ENCODE assay signal across 9 mouse cellular contexts in the genomic region with DNA sequence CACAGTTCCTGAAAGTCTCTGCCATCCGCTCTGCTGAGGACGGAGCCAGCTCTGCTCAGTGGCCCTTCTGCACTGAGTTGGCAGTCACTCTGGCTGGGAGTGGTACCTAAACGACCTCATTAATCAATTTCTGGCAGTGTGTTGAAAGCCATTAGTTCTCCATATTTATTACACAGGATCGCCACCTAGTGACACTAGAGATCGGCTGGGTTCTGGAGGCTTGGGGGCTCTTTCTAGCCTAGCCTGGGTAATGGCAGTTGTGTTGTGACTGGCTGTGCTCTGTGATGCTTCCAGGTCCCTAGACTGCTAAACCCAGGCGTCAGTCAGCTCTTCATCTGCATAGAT. TPM values are rescaled to one million over a fixed set of nuclear protein-coding genes. Genes with fewer than 3 reads are reported as not detected.
DNase-seq lines count a peak whose midpoint lies in the region; ATAC-seq lines count a peak whose summit lies in the region.
"Had no signal": no experiment of that assay in that cellular context is flagged by ENCODE, and none has a peak within 500 bp of the region (broad histone marks: within the 10 kb centered on the region; RNA-seq: fewer than 3 reads in every experiment).

No protein-coding gene starts in this region.

- H3K4me3 ChIP-seq in forebrain, embryonic 11.5 days (ENCODE audit: low read depth, low read length) = no peak overlapping the region
- no peak overlapping the region for H3K4me3 ChIP-seq in hindbrain, embryonic 16.5 days (ENCODE audit: low read length)
- H3K4me3 ChIP-seq: embryonic facial prominence, embryonic 13.5 days had no signal

- no peaks in the 10 kb centered on the region for H3K4me1 ChIP-seq in forebrain, embryonic 11.5 days (replicated peaks; ENCODE audit: control insufficient read depth, insufficient read depth, low read length)
- H3K4me1 ChIP-seq in hindbrain, embryonic 16.5 days (ENCODE audit: control insufficient read depth, insufficient read depth, low read depth, low read length) = no peaks in the 10 kb centered on the region

- 34% methylated on average over 6 of the region's 6 CpGs for WGBS in forebrain, embryonic 11.5 days
- 15% methylated on average over 6 of the region's 6 CpGs for WGBS in hindbrain, embryonic 16.5 days

- ATAC-seq in forebrain, embryonic 11.5 days (replicated peaks; ENCODE audit: low FRiP score) = no peak
- peak; percentile 94 for ATAC-seq in hindbrain, embryonic 16.5 days

- H3K27me3 ChIP-seq in forebrain, embryonic 11.5 days (ENCODE audit: control insufficient read depth, insufficient read depth, low read length) = no peaks in the 10 kb centered on the region
- H3K27me3 ChIP-seq in hindbrain, embryonic 16.5 days (replicated peaks; ENCODE audit: control insufficient read depth, insufficient read depth, low read length) = no peaks in the 10 kb centered on the region
- H3K27me3 ChIP-seq: embryonic facial prominence, embryonic 13.5 days had no signal

- no peak overlapping the region for H3K27ac ChIP-seq in forebrain, embryonic 11.5 days (ENCODE audit: low read depth, low read length)
- no peak overlapping the region for H3K27ac ChIP-seq in hindbrain, embryonic 16.5 days (ENCODE audit: low read depth, low read length)
- H3K27ac ChIP-seq: embryonic facial prominence, embryonic 13.5 days had no signal

- no peaks in the 10 kb centered on the region for H3K36me3 ChIP-seq in forebrain, embryonic 11.5 days (ENCODE audit: control insufficient read depth, insufficient read depth, low read length)
- no peaks in the 10 kb centered on the region for H3K36me3 ChIP-seq in hindbrain, embryonic 16.5 days (ENCODE audit: control insufficient read depth, insufficient read depth, low read length)

- no peaks in the 10 kb centered on the region for H3K9me3 ChIP-seq in forebrain, embryonic 11.5 days (ENCODE audit: control insufficient read depth, low read length)
- H3K9me3 ChIP-seq in hindbrain, embryonic 16.5 days (ENCODE audit: control insufficient read depth, low read length) = no peaks in the 10 kb centered on the region
- H3K9me3 ChIP-seq: embryonic facial prominence, embryonic 13.5 days had no signal

- no peak overlapping the region for H3K9ac ChIP-seq in forebrain, embryonic 11.5 days (ENCODE audit: low read length)
- no peak overlapping the region for H3K9ac ChIP-seq in hindbrain, embryonic 16.5 days (ENCODE audit: low read depth, low read length)
- H3K9ac ChIP-seq: embryonic facial prominence, embryonic 13.5 days had no signal

- H3K4me2 ChIP-seq in forebrain, embryonic 11.5 days (ENCODE audit: low read depth, low read length, severe bottlenecking) = no peak overlapping the region
- H3K4me2 ChIP-seq in hindbrain, embryonic 16.5 days (ENCODE audit: low read length) = no peak overlapping the region
- H3K4me2 ChIP-seq: embryonic facial prominence, embryonic 13.5 days had no signal

- DNase-seq in right cerebral cortex, adult 2 months (ENCODE audit: low spot score in 2 of 2) = peak; percentile 59 to 62
- no peak for DNase-seq in right cerebral cortex, postnatal 36 days (ENCODE audit: low spot score in 2 of 2)
- DNase-seq in adrenal gland, postnatal 36 days = peak; percentile 49 to 58
- peak; percentile 67 for DNase-seq in forebrain, embryonic 11.5 days (ENCODE audit: low spot score)
- DNase-seq in layer of hippocampus, postnatal 14 days (ENCODE audit: low spot score in 2 of 2) = peak; percentile 54 to 77
- DNase-seq in neural tube, embryonic 10.5 days (ENCODE audit: extremely low spot score, low spot score) = peak; percentile 36
- no peak for DNase-seq in spleen, postnatal 4 days (ENCODE audit: low spot score in 2 of 2)

RNA-seq across cellular contexts. Expression of a gene that starts 28.8 kb away (rescaled TPM):
- 1 to 10 TPM; 5.4 to 6.1 TPM for total RNA-seq in adrenal gland, postnatal 36 days (2021)
- polyA plus RNA-seq in forebrain, embryonic 11.5 days (2014; fragmentation: Nextera tagmentation; extraction: Ambion mirVana) = 218 and 229 TPM in 2 replicates
- polyA plus RNA-seq in hindbrain, embryonic 16.5 days (2015; fragmentation: Nextera tagmentation; extraction: Ambion mirVana) = 28.4 and 29.9 TPM in 2 replicates
- total RNA-seq in layer of hippocampus, postnatal 14 days (2021) = 1 to 10 TPM; 2.3 to 2.4 TPM

Comparison
In these comparisons a context has a peak if more than half of its experiments do, and no peak if none do; other contexts are left out.
1. DNase-seq: peak in right cerebral cortex, adult 2 months (2 of 2), adrenal gland, postnatal 36 days (2 of 2), forebrain, embryonic 11.5 days (single experiment), layer of hippocampus, postnatal 14 days (2 of 2) and neural tube, embryonic 10.5 days (single experiment); none in right cerebral cortex, postnatal 36 days (0 of 2) and spleen, postnatal 4 days (0 of 2).